Mouse (Mus musculus) cerebellum, adult 2 months (tissue): Measurements from ENCODE around the gene Stat5a.

Experiments used
- CTCF ChIP-seq: fragments of 200-500 bp; IDR thresholded peaks from 2 replicates; pipeline ENCODE4 v1.5.1; 2011; ENCODE audit warnings: low read depth, mild to moderate bottlenecking, control low read depth, low read length, moderate library complexity, borderline replicate concordance; ENCODE audit not compliant: insufficient read depth
- POLR2A ChIP-seq: fragments of 200-500 bp; IDR thresholded peaks from 2 replicates; pipeline ENCODE4 v1.6.1; 2011; ENCODE audit warnings: low read length, control low read depth, borderline replicate concordance; ENCODE audit not compliant: insufficient read depth

DNA sequence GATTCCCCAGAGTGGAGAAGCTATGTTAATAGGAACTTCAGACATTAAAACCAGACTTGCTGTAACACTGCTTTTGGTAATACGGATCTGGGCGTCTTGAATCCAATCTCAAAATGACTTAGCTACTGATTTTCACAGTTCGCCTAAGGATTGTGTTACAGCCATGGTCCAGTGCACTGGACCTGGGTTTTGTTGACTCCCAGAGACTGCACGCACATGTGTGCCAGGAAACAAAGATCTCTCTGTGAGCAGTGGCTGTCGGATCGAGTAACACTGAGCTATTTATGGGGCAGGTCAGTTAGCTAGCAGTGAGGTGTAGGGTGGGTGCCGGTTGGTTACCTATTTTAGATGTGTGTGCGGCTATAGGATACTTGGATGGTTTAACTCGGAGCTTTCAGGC is 48.6 kb upstream of the Stat5a start:
- TF ChIP-seq CTCF = no peak
- TF ChIP-seq POLR2A = no peak
